Mouse (Mus musculus): ENCODE measurements around the gene Gk5.
"Not testable (repeated sequence)": the region's sequence is repeated elsewhere in the genome, so short reads cannot be mapped to it uniquely, and the experiment has no call there.

Gk5 gene

GRCm38 (mm10) chr9:96118861-96119772, at the start of gene Gk5:
Gene Gk5, plus strand, starts transcription at chr9:96119362.
- peak; percentile 82 to 91 for DNase-seq

- DNase-seq, result no peak
These were observed 40.3 kb upstream of the Gk5 start for GRCm38 (mm10) chr9:96078752-96079315.

- no peak for DNase-seq
These were observed 33.9 kb upstream of the Gk5 start for GRCm38 (mm10) chr9:96085293-96085692.

DNA sequence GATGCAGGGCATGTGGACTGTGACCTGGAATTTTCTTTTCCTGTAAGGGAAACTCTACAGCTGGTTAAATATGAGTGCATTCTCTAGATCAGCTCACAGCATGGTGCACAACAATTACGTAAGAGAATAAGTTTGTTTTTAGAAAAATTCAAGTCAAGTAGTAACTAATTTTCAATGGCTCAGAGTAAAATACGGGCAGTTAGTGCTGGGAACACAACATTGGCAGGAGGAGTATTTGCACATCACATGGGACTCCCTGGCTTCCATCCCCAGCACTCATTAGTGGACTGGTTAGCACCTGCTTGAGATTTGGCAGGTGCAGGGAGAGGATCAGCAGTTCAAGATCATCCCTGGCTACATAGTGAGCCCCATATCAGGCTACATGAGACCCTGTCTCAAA, 31.5 kb upstream of the Gk5 start:
- no peak for DNase-seq

DNA sequence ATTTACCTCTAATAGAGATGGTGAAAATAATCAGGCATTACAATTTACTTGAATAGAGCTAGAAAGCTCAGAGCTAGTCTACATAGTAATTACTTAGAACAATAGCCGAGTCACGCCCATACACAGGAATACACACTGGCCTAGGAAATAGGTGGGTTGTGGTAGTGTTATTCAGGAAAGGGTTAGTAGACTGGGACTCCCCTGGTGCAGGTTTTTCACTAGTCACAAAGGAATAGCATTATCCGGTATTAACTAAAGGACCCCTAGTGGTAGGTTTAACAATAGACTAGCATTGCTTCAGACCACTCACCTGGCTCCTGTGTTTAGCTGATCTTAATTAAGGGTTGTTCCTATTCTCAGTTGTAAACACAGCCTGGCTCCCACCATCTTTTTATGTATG, 30.7 kb upstream of the Gk5 start:
- not testable (repeated sequence) for DNase-seq

- DNase-seq, result not testable (repeated sequence)
These were observed 26.5 kb upstream of the Gk5 start for GRCm38 (mm10) chr9:96092637-96093036.

GRCm38 (mm10) chr9:96093221-96093620, 25.9 kb upstream of the Gk5 start:
- DNase-seq, result no peak

- no peak for DNase-seq
These were observed 24.8 kb upstream of the Gk5 start for GRCm38 (mm10) chr9:96094341-96094740.

GRCm38 (mm10) chr9:96095192-96095591, 24.0 kb upstream of the Gk5 start:
- DNase-seq, result no peak

DNA sequence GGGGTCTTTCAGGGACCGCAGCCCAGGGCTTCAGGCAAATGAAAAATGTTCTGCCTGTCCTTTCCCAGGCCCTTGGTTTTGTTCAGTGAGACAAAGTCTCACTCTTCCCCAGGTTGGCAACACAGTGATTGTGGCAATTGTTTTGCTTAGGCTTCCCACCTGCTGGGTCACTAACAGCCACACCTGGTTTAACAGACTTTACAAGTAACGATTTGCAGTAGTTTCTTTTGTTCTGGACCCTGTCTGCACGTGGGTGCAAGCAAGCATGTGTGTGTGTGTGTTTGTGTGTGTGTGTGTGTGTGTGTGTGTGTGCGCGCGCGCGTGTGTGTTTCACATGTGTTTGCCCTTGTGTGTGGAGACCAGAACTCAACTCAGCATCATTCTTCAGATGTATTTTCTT, 16.3 kb upstream of the Gk5 start:
- DNase-seq, result no peak

GRCm38 (mm10) chr9:96112879-96113361, 6.2 kb upstream of the Gk5 start:
- DNase-seq, result no peak

- DNase-seq, result no peak
These were observed 2.4 kb upstream of the Gk5 start for GRCm38 (mm10) chr9:96116801-96117200.

DNA sequence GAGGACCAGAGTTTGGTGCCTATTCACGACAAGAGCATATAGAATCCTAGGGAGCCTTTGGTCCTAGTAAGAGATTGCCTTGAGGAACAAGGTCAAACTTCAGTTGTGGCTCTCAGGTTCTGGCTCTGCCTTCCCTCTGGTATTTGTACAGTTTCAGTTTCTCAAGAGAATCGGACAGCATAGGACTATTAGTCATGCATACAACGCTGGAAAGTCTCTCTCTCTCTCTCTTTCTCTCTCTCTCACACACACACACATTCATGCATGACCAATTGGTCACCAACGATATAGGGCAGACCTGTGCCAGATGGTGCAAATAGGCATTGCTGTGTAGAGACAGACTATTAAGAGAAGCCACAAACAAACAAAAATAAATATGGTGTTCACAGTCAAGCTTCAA, 946 bp upstream of the Gk5 start:
- no peak for DNase-seq

- DNase-seq, result no peak
These were observed 8.8 kb downstream of the Gk5 start for GRCm38 (mm10) chr9:96127972-96128371.

- no peak for DNase-seq
These were observed 13.9 kb downstream of the Gk5 start for GRCm38 (mm10) chr9:96132956-96133603.

DNA sequence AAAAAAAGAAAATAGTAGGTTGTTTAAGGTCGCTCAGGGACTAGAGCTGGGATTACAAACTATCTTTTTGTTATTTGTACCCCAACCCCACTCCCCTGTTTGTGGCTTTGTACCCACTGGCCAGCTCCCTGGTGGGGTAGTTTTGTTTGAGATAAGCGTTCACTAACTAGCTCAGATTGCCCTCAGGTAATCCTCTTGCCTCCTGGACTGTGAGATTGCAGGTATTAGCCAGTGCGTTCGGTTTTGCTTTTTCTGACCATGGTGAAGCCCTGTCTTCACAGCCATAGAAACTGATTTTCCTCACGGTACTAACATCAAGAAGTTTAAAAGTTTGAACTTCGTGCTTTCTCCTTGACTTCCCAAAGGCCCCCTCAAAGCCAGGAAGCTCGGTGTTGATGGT, 15.3 kb downstream of the Gk5 start:
- no peak for DNase-seq

GRCm38 (mm10) chr9:96134916-96135315, 15.8 kb downstream of the Gk5 start:
- DNase-seq, result peak in 1 of 2 experiments; percentile 5

GRCm38 (mm10) chr9:96135461-96135860, 16.3 kb downstream of the Gk5 start:
- DNase-seq, result no peak

DNA sequence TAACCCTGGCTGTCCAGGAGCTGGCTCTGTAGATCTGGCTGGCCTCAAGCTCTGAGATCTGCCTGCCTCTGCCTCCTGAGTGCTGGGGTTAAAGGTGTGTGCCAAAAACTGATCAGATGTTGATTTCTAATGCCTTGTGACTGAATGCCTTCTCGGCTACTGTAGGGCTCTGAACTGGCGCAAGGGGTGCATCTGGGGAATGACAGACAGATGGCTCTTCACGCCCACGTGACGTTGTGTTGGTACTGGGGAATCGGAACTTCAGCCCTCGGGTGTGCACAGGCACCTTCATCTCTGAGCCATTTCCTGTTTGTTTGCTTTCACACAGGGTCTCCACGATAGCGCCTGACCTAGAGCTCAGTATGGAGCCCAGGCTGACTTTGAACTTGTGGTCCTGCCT, 19.8 kb downstream of the Gk5 start:
- DNase-seq, result no peak

GRCm38 (mm10) chr9:96139876-96140275, 20.7 kb downstream of the Gk5 start:
- no peak for DNase-seq

DNA sequence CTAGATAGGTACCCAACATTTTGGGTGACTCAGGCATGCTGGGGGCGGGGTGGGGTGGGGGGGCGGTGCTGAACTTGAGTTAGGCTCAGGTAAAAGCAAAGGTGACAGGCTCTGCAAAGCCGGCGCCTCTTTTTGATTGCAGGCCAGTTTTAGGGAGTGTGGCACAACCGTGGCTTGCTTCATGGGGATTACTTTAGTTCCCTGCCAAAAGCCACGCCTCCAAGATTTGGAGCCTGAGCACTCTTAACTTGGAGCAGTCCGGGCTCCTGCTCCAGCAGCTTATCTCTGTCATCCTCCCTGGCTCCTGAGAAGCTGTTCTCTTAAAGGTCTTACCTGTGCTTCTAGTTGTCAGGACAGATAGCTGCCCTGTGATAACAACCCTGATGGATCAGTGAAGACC, 21.8 kb downstream of the Gk5 start:
- DNase-seq, result no peak

- DNase-seq, result no peak
These were observed 23.3 kb downstream of the Gk5 start for GRCm38 (mm10) chr9:96142499-96142898.

DNA sequence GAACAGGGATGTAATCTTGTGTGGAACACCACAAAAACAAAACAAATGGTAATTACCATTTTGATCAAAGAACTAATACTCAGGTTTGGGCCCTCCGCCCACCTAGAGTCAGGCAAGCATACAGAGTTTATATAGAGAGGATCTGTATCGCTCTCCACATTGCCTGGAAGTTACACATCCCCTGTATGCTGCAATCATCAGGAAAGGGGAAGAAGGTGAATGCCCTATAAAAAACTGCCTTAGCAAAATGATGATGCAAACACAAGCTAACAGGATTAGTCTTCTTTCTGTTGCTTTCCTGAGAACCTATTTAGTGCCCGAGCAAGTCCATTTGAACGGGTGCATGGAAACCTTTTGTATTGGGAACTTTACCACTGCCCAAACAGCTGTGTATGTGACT, 24.5 kb downstream of the Gk5 start:
- DNase-seq, result no peak

DNA sequence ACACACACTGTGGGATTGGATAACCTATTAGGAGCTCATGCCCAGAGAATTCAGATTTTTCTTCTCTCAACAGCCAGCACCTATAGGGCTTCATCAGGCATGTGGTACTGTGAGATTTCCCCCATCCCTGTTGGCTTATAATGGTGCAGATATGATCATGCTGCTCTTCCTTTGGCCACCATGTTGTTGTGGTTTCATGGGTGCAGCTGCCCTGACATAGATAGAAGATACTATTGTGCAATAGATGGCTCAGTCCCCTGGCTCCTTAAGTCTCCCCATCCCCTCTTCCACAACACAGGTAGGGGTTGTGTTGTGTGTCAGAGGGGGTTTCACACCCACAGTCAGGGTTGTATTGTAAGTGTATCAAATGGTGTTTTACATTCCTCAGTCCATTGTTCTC, 25.7 kb downstream of the Gk5 start:
- no peak for DNase-seq
